8 mouse cellular contexts compared by ENCODE assay signal in the genomic region with DNA sequence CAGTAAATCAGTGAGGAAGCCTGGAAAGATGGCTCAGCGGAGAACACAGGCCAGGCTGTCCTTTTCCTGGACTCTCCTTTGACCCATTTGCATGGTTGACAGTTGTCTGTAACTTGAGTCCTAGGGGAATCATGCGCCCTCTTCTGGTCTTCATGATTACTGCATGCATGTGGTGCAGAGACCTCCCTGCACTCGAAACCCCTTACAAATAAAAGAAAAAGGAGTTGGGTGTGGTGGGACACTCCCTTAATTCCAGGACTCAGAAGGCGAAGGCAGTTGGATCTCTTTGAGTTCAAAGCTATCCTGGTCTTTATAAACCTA. TPM values are rescaled to one million over a fixed set of nuclear protein-coding genes. Genes with fewer than 3 reads are reported as not detected.
DNase-seq lines count a peak whose midpoint lies in the region; ATAC-seq and TF ChIP-seq lines count a peak whose summit lies in the region.

No protein-coding gene starts in this region.

- H3K36me3 ChIP-seq in E14TG2a.4 (ENCODE audit: insufficient read depth, low read length) = peaks cover 31% of the 10 kb centered on the region
- H3K36me3 ChIP-seq in forebrain, embryonic 10.5 days (replicated peaks) = peaks cover 30% of the 10 kb centered on the region
- H3K36me3 ChIP-seq in heart, embryonic 15.5 days = peaks cover 19% of the 10 kb centered on the region
- peaks cover 30% of the 10 kb centered on the region for H3K36me3 ChIP-seq in liver, embryonic 13.5 days
- H3K36me3 ChIP-seq in stomach, embryonic 14.5 days (ENCODE audit: control insufficient read depth, insufficient read depth, low read length) = peaks cover 18% of the 10 kb centered on the region

- WGBS in forebrain, embryonic 10.5 days = 1% methylated on average over 4 of the region's 4 CpGs
- 1% methylated on average over 4 of the region's 4 CpGs for WGBS in heart, embryonic 15.5 days
- 2% methylated on average over 4 of the region's 4 CpGs for WGBS in liver, embryonic 13.5 days (ENCODE audit: insufficient replicate concordance)
- whole genome bisulfite sequencing in stomach, embryonic 14.5 days = 3% methylated on average over 4 of the region's 4 CpGs

- peaks cover 36% of the 10 kb centered on the region for H3K4me1 ChIP-seq in E14TG2a.4 (replicated peaks; ENCODE audit: low read depth, low read length)
- H3K4me1 ChIP-seq in forebrain, embryonic 10.5 days = peaks cover 13% of the 10 kb centered on the region
- peaks cover 19% of the 10 kb centered on the region for H3K4me1 ChIP-seq in heart, embryonic 15.5 days (replicated peaks)
- H3K4me1 ChIP-seq in liver, embryonic 13.5 days (replicated peaks) = peaks cover 48% of the 10 kb centered on the region
- H3K4me1 ChIP-seq in stomach, embryonic 14.5 days (ENCODE audit: control insufficient read depth, insufficient read depth, low read length) = peaks cover 7% of the 10 kb centered on the region; the same call in 1 of the 2 replicates

- DNase-seq in c-Kit-positive CD71-negative TER-119-negative erythroid progenitor cells, embryonic 14.5 days (ENCODE audit: low read depth) = peak; percentile 88
- DNase-seq in forebrain, embryonic 10.5 days (ENCODE audit: extremely low spot score, low spot score) = peak; percentile 85
- peak; percentile 86 for DNase-seq in kidney, postnatal 14 days
- peak; percentile 79 for DNase-seq in liver, embryonic 13.5 days
- peak; percentile 81 to 85 for DNase-seq in natural killer cell, adult 2 months (ENCODE audit: low spot score in 2 of 2)

- H3K9me3 ChIP-seq in E14TG2a.4 (ENCODE audit: low read length) = no peaks in the 10 kb centered on the region
- H3K9me3 ChIP-seq in forebrain, embryonic 10.5 days = no peaks in the 10 kb centered on the region
- H3K9me3 ChIP-seq in heart, embryonic 15.5 days (replicated peaks) = no peaks in the 10 kb centered on the region
- H3K9me3 ChIP-seq in liver, embryonic 13.5 days (replicated peaks) = no peaks in the 10 kb centered on the region
- no peaks in the 10 kb centered on the region for H3K9me3 ChIP-seq in stomach, embryonic 14.5 days (ENCODE audit: control insufficient read depth, low read depth, low read length)

- peak; percentile 94 for TF ChIP-seq CTCF in E14TG2a.4 (conservative IDR thresholded peaks at IDR 0.05; ENCODE audit: low read length)

- peak overlapping the region; percentile 94 for H3K27ac ChIP-seq in forebrain, embryonic 10.5 days
- H3K27ac ChIP-seq in heart, embryonic 15.5 days = peak overlapping the region; percentile 82
- peak overlapping the region; percentile 84 for H3K27ac ChIP-seq in liver, embryonic 13.5 days
- peak overlapping the region; percentile 67 for H3K27ac ChIP-seq in stomach, embryonic 14.5 days (ENCODE audit: low read length)

- H3K9ac ChIP-seq in heart, embryonic 15.5 days = peak overlapping the region; percentile 92
- peak overlapping the region; percentile 96 for H3K9ac ChIP-seq in liver, embryonic 13.5 days
- H3K9ac ChIP-seq in stomach, embryonic 14.5 days (replicated peaks; ENCODE audit: low read depth, low read length) = peak overlapping the region; percentile 64; the same call in 1 of the 2 replicates

- peak overlapping the region; percentile 79 for H3K4me2 ChIP-seq in heart, embryonic 15.5 days
- peak overlapping the region; percentile 90 for H3K4me2 ChIP-seq in liver, embryonic 13.5 days
- H3K4me2 ChIP-seq in stomach, embryonic 14.5 days (replicated peaks; ENCODE audit: low read depth, low read length) = peak overlapping the region; percentile 83

- H3K4me3 ChIP-seq in E14TG2a.4 (replicated peaks; ENCODE audit: low read length) = peak overlapping the region; percentile 89
- peak overlapping the region; percentile 84 for H3K4me3 ChIP-seq in forebrain, embryonic 10.5 days
- peak overlapping the region; percentile 92 for H3K4me3 ChIP-seq in heart, embryonic 15.5 days
- peak overlapping the region; percentile 90 for H3K4me3 ChIP-seq in liver, embryonic 13.5 days (replicated peaks)
- peak overlapping the region; percentile 78 for H3K4me3 ChIP-seq in stomach, embryonic 14.5 days (ENCODE audit: low read depth, low read length)

- no peaks in the 10 kb centered on the region for H3K27me3 ChIP-seq in E14TG2a.4 (ENCODE audit: insufficient read depth, low read length)
- H3K27me3 ChIP-seq in forebrain, embryonic 10.5 days (ENCODE audit: poor library complexity, severe bottlenecking) = no peaks in the 10 kb centered on the region
- H3K27me3 ChIP-seq in heart, embryonic 15.5 days = no peaks in the 10 kb centered on the region
- H3K27me3 ChIP-seq in liver, embryonic 13.5 days = no peaks in the 10 kb centered on the region
- no peaks in the 10 kb centered on the region for H3K27me3 ChIP-seq in stomach, embryonic 14.5 days (ENCODE audit: control insufficient read depth, insufficient read depth, low read length)

- ATAC-seq in heart, embryonic 15.5 days (replicated peaks; ENCODE audit: insufficient number of reproducible peaks, insufficient read depth, low FRiP score, low read depth) = peak; percentile 45
- ATAC-seq in liver, embryonic 13.5 days (ENCODE audit: low read depth) = peak; percentile 47
- ATAC-seq in stomach, embryonic 14.5 days (ENCODE audit: insufficient number of reproducible peaks, insufficient read depth, low FRiP score, low read depth) = peak; percentile 19; the same call in 1 of the 2 replicates

RNA-seq across cellular contexts. Expression of gene Mars, which starts 0.7 kb away (rescaled TPM):
- 191 and 202 TPM in 2 replicates for polyA plus RNA-seq in forebrain, embryonic 10.5 days (2016; fragmentation: Nextera tagmentation; extraction: Ambion mirVana)
- polyA plus RNA-seq in heart, embryonic 15.5 days (2015; fragmentation: Nextera tagmentation; extraction: Ambion mirVana) = 75.4 and 78.4 TPM in 2 replicates
- polyA plus RNA-seq in liver, embryonic 13.5 days (2015; fragmentation: Nextera tagmentation; extraction: Ambion mirVana) = 150 and 166 TPM in 2 replicates
- polyA plus RNA-seq in stomach, embryonic 14.5 days (2014; fragmentation: Nextera tagmentation; extraction: Ambion mirVana) = 96.9 and 107 TPM in 2 replicates

RNA-seq across cellular contexts. Expression of gene Arhgap9, which starts 9.4 kb away (rescaled TPM):
- 1.5 and 1.7 TPM in 2 replicates for polyA plus RNA-seq in forebrain, embryonic 10.5 days (2016; fragmentation: Nextera tagmentation; extraction: Ambion mirVana)
- polyA plus RNA-seq in heart, embryonic 15.5 days (2015; fragmentation: Nextera tagmentation; extraction: Ambion mirVana) = 2.0 and 11.0 TPM in 2 replicates
- 14.0 and 15.1 TPM in 2 replicates for polyA plus RNA-seq in liver, embryonic 13.5 days (2015; fragmentation: Nextera tagmentation; extraction: Ambion mirVana)
- 3.2 and 3.9 TPM in 2 replicates for polyA plus RNA-seq in stomach, embryonic 14.5 days (2014; fragmentation: Nextera tagmentation; extraction: Ambion mirVana)

RNA-seq across cellular contexts. Expression of gene Mbd6, which starts 23.5 kb away (rescaled TPM):
- 9.1 and 11.4 TPM in 2 replicates for polyA plus RNA-seq in forebrain, embryonic 10.5 days (2016; fragmentation: Nextera tagmentation; extraction: Ambion mirVana)
- polyA plus RNA-seq in heart, embryonic 15.5 days (2015; fragmentation: Nextera tagmentation; extraction: Ambion mirVana) = 10.6 and 15.7 TPM in 2 replicates
- 5.9 and 6.5 TPM in 2 replicates for polyA plus RNA-seq in liver, embryonic 13.5 days (2015; fragmentation: Nextera tagmentation; extraction: Ambion mirVana)
- polyA plus RNA-seq in stomach, embryonic 14.5 days (2014; fragmentation: Nextera tagmentation; extraction: Ambion mirVana) = 22.2 and 23.2 TPM in 2 replicates

RNA-seq across cellular contexts. Expression of gene Gli1, which starts 29.5 kb away (rescaled TPM):
- polyA plus RNA-seq in forebrain, embryonic 10.5 days (2016; fragmentation: Nextera tagmentation; extraction: Ambion mirVana) = 7.0 and 7.9 TPM in 2 replicates
- 0.58 and 1.5 TPM in 2 replicates for polyA plus RNA-seq in heart, embryonic 15.5 days (2015; fragmentation: Nextera tagmentation; extraction: Ambion mirVana)
- 0.21 and 0.31 TPM in 2 replicates for polyA plus RNA-seq in liver, embryonic 13.5 days (2015; fragmentation: Nextera tagmentation; extraction: Ambion mirVana)
- polyA plus RNA-seq in stomach, embryonic 14.5 days (2014; fragmentation: Nextera tagmentation; extraction: Ambion mirVana) = 15.5 and 17.6 TPM in 2 replicates

RNA-seq across cellular contexts. Expression of gene Inhbe, which starts 41.9 kb away (rescaled TPM):
- polyA plus RNA-seq in forebrain, embryonic 10.5 days (2016; fragmentation: Nextera tagmentation; extraction: Ambion mirVana) = 0.04 TPM in 1 of 2 replicates, not detected in the other
- polyA plus RNA-seq in heart, embryonic 15.5 days (2015; fragmentation: Nextera tagmentation; extraction: Ambion mirVana) = 0.03 TPM in 1 of 2 replicates, not detected in the other
- 0.32 and 0.38 TPM in 2 replicates for polyA plus RNA-seq in liver, embryonic 13.5 days (2015; fragmentation: Nextera tagmentation; extraction: Ambion mirVana)
- not detected in 2 replicates for polyA plus RNA-seq in stomach, embryonic 14.5 days (2014; fragmentation: Nextera tagmentation; extraction: Ambion mirVana)

Comparison
In these comparisons a context has a peak if more than half of its experiments do, and no peak if none do; other contexts are left out.
1. Peak in every context shown above with its lines: DNase-seq, ATAC-seq, H3K4me3 ChIP-seq and H3K27ac ChIP-seq.